Mouse (Mus musculus) cortical plate, adult 2 months (tissue): ENCODE data around the gene Creld2. TPM values are rescaled to one million over a fixed set of nuclear protein-coding genes. Genes with fewer than 3 reads are reported as not detected.
A peak's percentile ranks its signal among the peaks of the same experiment; 100 is the strongest.
"Not testable (repeated sequence)": the region's sequence is repeated elsewhere in the genome, so short reads cannot be mapped to it uniquely, and the experiment has no call there.

ENCODE experiments used
- H3K27ac ChIP-seq: fragments of 200-500 bp; 2 replicates; pipeline ENCODE4 v1.5.1; 2012; ENCODE audit warnings: low read length, control low read depth, inconsistent platforms; ENCODE audit not compliant: insufficient read depth
- H3K4me1 ChIP-seq: fragments of 200-500 bp; 2 replicates; pipeline ENCODE4 v1.6.1; 2011; ENCODE audit warnings: low read length; ENCODE audit not compliant: control insufficient read depth, insufficient read depth
- H3K4me3 ChIP-seq: fragments of 200-500 bp; 2 replicates; pipeline ENCODE4 v1.5.1; 2011; ENCODE audit warnings: mild to moderate bottlenecking, low read length, control low read depth; ENCODE audit not compliant: insufficient read depth
- CTCF ChIP-seq: fragments of 200-500 bp; IDR thresholded peaks from 2 replicates; pipeline ENCODE4 v1.5.1; 2011; ENCODE audit warnings: mild to moderate bottlenecking, control low read depth, low read length; ENCODE audit not compliant: insufficient read depth; ENCODE audit errors: extremely low read depth
- POLR2A ChIP-seq: fragments of 200-500 bp; IDR thresholded peaks from 2 replicates; pipeline ENCODE4 v1.6.1; 2011; ENCODE audit warnings: mild to moderate bottlenecking, low read length, control low read depth; ENCODE audit not compliant: insufficient read depth; ENCODE audit errors: extremely low read depth
- polyA plus RNA-seq: library from polyadenylated mRNA; depleted of rRNA; stranded (reverse); fragments of >200 nt; gene quantifications from 2 replicates; pipeline ENCODE4 v1.2.3, GENCODE M21; 2012

Creld2 gene
- polyA plus RNA-seq, 1 experiment: 26.6 TPM

GRCm38 (mm10) chr15:88813262-88813661 lies 6.2 kb upstream of the Creld2 start:
- H3K4me3 ChIP-seq: no peak overlapping the region
- TF ChIP-seq POLR2A (no peak), CTCF (no peak)
- H3K4me1 ChIP-seq: no peaks in the 10 kb centered on the region
- no peak overlapping the region for H3K27ac ChIP-seq

- H3K4me3 ChIP-seq: not testable (repeated sequence)
These were observed 5.6 kb upstream of the Creld2 start for GRCm38 (mm10) chr15:88813873-88814272.

GRCm38 (mm10) chr15:88814411-88815047 lies 4.9 kb upstream of the Creld2 start:
- no peak for TF ChIP-seq CTCF
- TF ChIP-seq POLR2A: no peak
- H3K4me3 ChIP-seq: no peak overlapping the region
- H3K4me1 ChIP-seq: no peaks in the 10 kb centered on the region
- H3K27ac ChIP-seq: no peak overlapping the region

More at GRCm38 (mm10) chr15:88813873-88814272, 5.6 kb upstream of the Creld2 start:
- H3K4me1 ChIP-seq, H3K27ac ChIP-seq: not testable (repeated sequence)

- Histone ChIP-seq H3K4me1 (no peaks in the 10 kb centered on the region), H3K4me3 (no peak overlapping the region), H3K27ac (no peak overlapping the region)
- TF ChIP-seq POLR2A (no peak), CTCF (no peak)
These were observed 4.2 kb upstream of the Creld2 start for GRCm38 (mm10) chr15:88815196-88815700.

- H3K27ac ChIP-seq: no peak overlapping the region
- H3K4me3 ChIP-seq: peak overlapping the region; percentile 81
- peaks cover 5% of the 10 kb centered on the region; the same call in 1 of the 2 replicates for H3K4me1 ChIP-seq
- TF ChIP-seq CTCF (no peak), POLR2A (no peak)
These were observed 459 bp downstream of the Creld2 start for GRCm38 (mm10) chr15:88819906-88820303.

GRCm38 (mm10) chr15:88821403-88821802 lies 2.0 kb downstream of the Creld2 start:
- no peak for TF ChIP-seq CTCF
- TF ChIP-seq POLR2A: no peak
- H3K4me1 ChIP-seq: peaks cover 5% of the 10 kb centered on the region; the same call in 1 of the 2 replicates
- no peak overlapping the region for H3K4me3 ChIP-seq
- no peak overlapping the region for H3K27ac ChIP-seq

GRCm38 (mm10) chr15:88822513-88822912 lies 3.1 kb downstream of the Creld2 start:
- TF ChIP-seq CTCF: no peak
- no peak for TF ChIP-seq POLR2A
- H3K27ac ChIP-seq: no peak overlapping the region
- H3K4me3 ChIP-seq: no peak overlapping the region
- H3K4me1 ChIP-seq: peaks cover 5% of the 10 kb centered on the region; the same call in 1 of the 2 replicates

GRCm38 (mm10) chr15:88823376-88823775 lies 3.9 kb downstream of the Creld2 start:
- Histone ChIP-seq H3K27ac (no peak overlapping the region), H3K4me1 (peaks cover 5% of the 10 kb centered on the region; the same call in 1 of the 2 replicates), H3K4me3 (no peak overlapping the region)
- TF ChIP-seq POLR2A (no peak), CTCF (no peak)

- no peak overlapping the region for H3K27ac ChIP-seq
- TF ChIP-seq CTCF (no peak), POLR2A (no peak)
- H3K4me3 ChIP-seq: no peak overlapping the region
- H3K4me1 ChIP-seq: peaks cover 2% of the 10 kb centered on the region; the same call in 1 of the 2 replicates
These were observed 8.0 kb downstream of the Creld2 start for GRCm38 (mm10) chr15:88827466-88827865.
